14 mouse cellular contexts compared by ENCODE assay signal in the genomic region with DNA sequence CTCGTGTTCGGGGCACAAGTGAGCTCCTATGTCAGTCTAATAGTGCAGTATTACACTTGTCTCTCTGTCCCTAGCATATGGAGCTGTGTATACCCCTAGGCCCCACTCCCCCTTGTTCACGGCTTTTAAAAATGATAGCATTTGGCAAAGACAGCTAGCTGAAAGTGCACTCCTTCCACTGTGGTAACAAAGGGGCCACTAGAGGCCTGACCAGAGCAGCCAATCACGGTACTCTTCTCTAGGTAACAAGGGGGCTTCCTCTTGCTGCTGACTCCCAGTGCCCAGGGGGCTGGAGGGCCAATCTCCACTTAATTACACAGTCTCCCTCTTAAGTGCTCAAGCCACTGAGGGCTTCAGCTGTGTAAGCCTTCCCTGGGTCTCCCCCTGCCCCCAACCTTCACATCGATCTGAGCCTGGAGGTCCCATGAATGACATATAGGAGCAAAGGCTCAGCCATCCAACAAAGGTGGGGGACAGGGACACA.
A peak's percentile ranks its signal among the peaks of the same experiment; 100 is the strongest.
DNase-seq lines count a peak whose midpoint lies in the region; ATAC-seq and TF ChIP-seq lines count a peak whose summit lies in the region.
"Had no signal": no experiment of that assay in that cellular context is flagged by ENCODE, and none has a peak within 500 bp of the region (broad histone marks: within the 10 kb centered on the region; RNA-seq: fewer than 3 reads in every experiment).

No protein-coding gene starts in this region.

- WGBS in embryonic facial prominence, embryonic 11.5 days = 32% methylated on average over 5 of the region's 5 CpGs
- WGBS in hindbrain, embryonic 12.5 days = 40% methylated on average over 5 of the region's 5 CpGs
- 17% methylated on average over 5 of the region's 5 CpGs for WGBS in midbrain, embryonic 15.5 days
- 69% methylated on average over 5 of the region's 5 CpGs for WGBS in lung, adult 2 months
- 50% methylated on average over 5 of the region's 5 CpGs for WGBS in lung, postnatal 0 days

- H3K4me3 ChIP-seq in embryonic facial prominence, embryonic 11.5 days (ENCODE audit: low read depth, low read length) = no peak overlapping the region
- H3K4me3 ChIP-seq in hindbrain, embryonic 12.5 days = no peak overlapping the region
- no peak overlapping the region for H3K4me3 ChIP-seq in midbrain, embryonic 15.5 days
- no peak overlapping the region for H3K4me3 ChIP-seq in lung, adult 2 months (replicated peaks; ENCODE audit: extremely low read depth, low read depth, low read length)
- no peak overlapping the region for H3K4me3 ChIP-seq in lung, postnatal 0 days (ENCODE audit: low read depth, low read length)
- H3K4me3 ChIP-seq: embryonic facial prominence, embryonic 15.5 days; kidney, embryonic 15.5 days had no signal

- peak; percentile 6 for DNase-seq in embryo, embryonic 10 days (ENCODE audit: low spot score)
- DNase-seq in embryo, embryonic 9.5 days (ENCODE audit: extremely low spot score) = no peak
- peak; percentile 4 for DNase-seq in embryonic facial prominence, embryonic 11.5 days (ENCODE audit: low spot score)
- DNase-seq in lung, adult 2 months = no peak
- no peak for DNase-seq in thymus, postnatal 36 days
- DNase-seq in lung, postnatal 0 days (ENCODE audit: low spot score) = no peak
- DNase-seq: cerebellum, adult 8-10 months; gastrocnemius, postnatal 36 days; right cerebral cortex, postnatal 4 days had no signal

- no peak overlapping the region; the same call in 1 of the 2 replicates for H3K27ac ChIP-seq in embryonic facial prominence, embryonic 11.5 days (replicated peaks; ENCODE audit: low read depth, low read length)
- no peak overlapping the region for H3K27ac ChIP-seq in hindbrain, embryonic 12.5 days
- H3K27ac ChIP-seq in midbrain, embryonic 15.5 days = no peak overlapping the region
- H3K27ac ChIP-seq in lung, postnatal 0 days (ENCODE audit: low read length) = no peak overlapping the region
- H3K27ac ChIP-seq: embryonic facial prominence, embryonic 15.5 days; kidney, embryonic 15.5 days had no signal

- peak; percentile 84 for ATAC-seq in embryonic facial prominence, embryonic 11.5 days (replicated peaks; ENCODE audit: insufficient number of reproducible peaks, low FRiP score, low TSS enrichment, low read depth)
- peak; percentile 85 for ATAC-seq in hindbrain, embryonic 12.5 days (ENCODE audit: low FRiP score)
- ATAC-seq in midbrain, embryonic 15.5 days (replicated peaks) = peak; percentile 67
- ATAC-seq in lung, postnatal 0 days = no peak
- ATAC-seq: Patski had no signal

- H3K27me3 ChIP-seq in embryonic facial prominence, embryonic 11.5 days (ENCODE audit: control insufficient read depth, insufficient read depth, low read length) = no peaks in the 10 kb centered on the region
- H3K27me3 ChIP-seq in hindbrain, embryonic 12.5 days = no peaks in the 10 kb centered on the region
- no peaks in the 10 kb centered on the region for H3K27me3 ChIP-seq in midbrain, embryonic 15.5 days (replicated peaks)
- H3K27me3 ChIP-seq in lung, postnatal 0 days (replicated peaks; ENCODE audit: insufficient read depth, low read length) = no peaks in the 10 kb centered on the region
- H3K27me3 ChIP-seq: embryonic facial prominence, embryonic 15.5 days; Patski had no signal

- TF ChIP-seq EP300 in lung, postnatal 0 days (IDR thresholded peaks at IDR 0.05) = no peak

- H3K36me3 ChIP-seq in embryonic facial prominence, embryonic 11.5 days (replicated peaks; ENCODE audit: control insufficient read depth, insufficient read depth, low read depth, low read length) = no peaks in the 10 kb centered on the region
- H3K36me3 ChIP-seq in hindbrain, embryonic 12.5 days = no peaks in the 10 kb centered on the region
- no peaks in the 10 kb centered on the region for H3K36me3 ChIP-seq in midbrain, embryonic 15.5 days (replicated peaks)
- no peaks in the 10 kb centered on the region for H3K36me3 ChIP-seq in lung, postnatal 0 days (ENCODE audit: insufficient read depth, low read length)
- H3K36me3 ChIP-seq: embryonic facial prominence, embryonic 15.5 days; kidney, embryonic 15.5 days had no signal

- no peak for TF ChIP-seq CTCF in lung, adult 2 months (IDR thresholded peaks at IDR 0.05; ENCODE audit: insufficient read depth, low read length)
- TF ChIP-seq CTCF in lung, postnatal 0 days (IDR thresholded peaks at IDR 0.05) = no peak

- no peaks in the 10 kb centered on the region for H3K9me3 ChIP-seq in embryonic facial prominence, embryonic 11.5 days (replicated peaks; ENCODE audit: control insufficient read depth, low read length)
- no peaks in the 10 kb centered on the region for H3K9me3 ChIP-seq in hindbrain, embryonic 12.5 days (replicated peaks)
- no peaks in the 10 kb centered on the region for H3K9me3 ChIP-seq in midbrain, embryonic 15.5 days
- no peaks in the 10 kb centered on the region for H3K9me3 ChIP-seq in lung, postnatal 0 days (ENCODE audit: low read length)
- H3K9me3 ChIP-seq: embryonic facial prominence, embryonic 15.5 days; kidney, embryonic 15.5 days had no signal

- no peak overlapping the region for H3K9ac ChIP-seq in embryonic facial prominence, embryonic 11.5 days (replicated peaks; ENCODE audit: low read length)
- H3K9ac ChIP-seq in hindbrain, embryonic 12.5 days = no peak overlapping the region
- no peak overlapping the region for H3K9ac ChIP-seq in midbrain, embryonic 15.5 days
- no peak overlapping the region for H3K9ac ChIP-seq in lung, postnatal 0 days (replicated peaks; ENCODE audit: low read depth)
- H3K9ac ChIP-seq: embryonic facial prominence, embryonic 15.5 days; kidney, embryonic 15.5 days had no signal

- TF ChIP-seq POLR2A in lung, adult 2 months (IDR thresholded peaks at IDR 0.05; ENCODE audit: borderline replicate concordance, extremely low read depth, low read depth, low read length) = no peak

- no peaks in the 10 kb centered on the region for H3K4me1 ChIP-seq in embryonic facial prominence, embryonic 11.5 days (ENCODE audit: control insufficient read depth, insufficient read depth, low read length)
- peaks cover 19% of the 10 kb centered on the region for H3K4me1 ChIP-seq in hindbrain, embryonic 12.5 days
- H3K4me1 ChIP-seq in midbrain, embryonic 15.5 days = peaks cover 9% of the 10 kb centered on the region; the same call in 1 of the 2 replicates
- H3K4me1 ChIP-seq in lung, adult 2 months (ENCODE audit: control insufficient read depth, insufficient read depth, low read length) = no peaks in the 10 kb centered on the region
- no peaks in the 10 kb centered on the region for H3K4me1 ChIP-seq in lung, postnatal 0 days (ENCODE audit: insufficient read depth, low read depth, low read length)
- H3K4me1 ChIP-seq: embryonic facial prominence, embryonic 15.5 days; kidney, embryonic 15.5 days had no signal

- H3K4me2 ChIP-seq in embryonic facial prominence, embryonic 11.5 days (ENCODE audit: low read depth, low read length) = no peak overlapping the region
- H3K4me2 ChIP-seq in hindbrain, embryonic 12.5 days (replicated peaks) = no peak overlapping the region
- no peak overlapping the region for H3K4me2 ChIP-seq in midbrain, embryonic 15.5 days
- H3K4me2 ChIP-seq in lung, postnatal 0 days (replicated peaks; ENCODE audit: low read depth, low read length) = no peak overlapping the region
- H3K4me2 ChIP-seq: embryonic facial prominence, embryonic 15.5 days; kidney, embryonic 15.5 days had no signal

Comparison
In these comparisons a context has a peak if more than half of its experiments do, and no peak if none do; other contexts are left out.
1. DNase-seq: peak in embryo, embryonic 10 days (single experiment) and embryonic facial prominence, embryonic 11.5 days (single experiment); none in embryo, embryonic 9.5 days (single experiment), lung, adult 2 months (single experiment), thymus, postnatal 36 days (0 of 2) and lung, postnatal 0 days (single experiment).